Mouse (Mus musculus): ENCODE data around the gene Sbf2.

DNA sequence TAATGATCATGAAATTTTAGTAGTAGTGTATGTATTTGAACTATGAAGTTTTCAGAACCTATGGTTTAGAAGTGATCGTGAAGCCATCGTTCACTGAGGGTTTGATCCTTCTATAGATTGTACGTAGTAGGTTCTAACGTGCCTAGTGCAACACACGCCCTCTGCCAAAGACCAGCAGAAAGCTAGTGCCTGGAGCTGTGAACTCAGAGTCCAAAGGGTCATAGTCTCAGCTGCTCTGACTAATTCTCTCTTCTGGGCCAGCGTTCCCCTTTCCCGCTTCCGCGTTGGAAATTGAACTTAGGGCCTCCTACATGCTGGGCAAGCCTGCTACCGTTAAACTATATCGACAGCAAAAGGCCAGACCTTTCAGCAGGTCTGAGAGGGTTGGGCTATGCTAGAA, 1.1 kb upstream of the Sbf2 start:
- no peak for TF ChIP-seq CTCF (IDR thresholded peaks at IDR 0.05; ENCODE audit: low read depth)
- TF ChIP-seq EP300 (IDR thresholded peaks at IDR 0.05; ENCODE audit: low read depth): no peak

All from heart, postnatal 0 days (tissue).